Mouse (Mus musculus) thymus, postnatal 36 days (tissue): ENCODE measurements around the gene B830017H08Rik.

Source experiments
- DNase-seq, 2 experiments: peaks; one replicate each; pipeline ENCODE4 v3.0.0; 2022; ENCODE audit warnings: mixed read lengths in 2 of 2

Gene B830017H08Rik

DNA sequence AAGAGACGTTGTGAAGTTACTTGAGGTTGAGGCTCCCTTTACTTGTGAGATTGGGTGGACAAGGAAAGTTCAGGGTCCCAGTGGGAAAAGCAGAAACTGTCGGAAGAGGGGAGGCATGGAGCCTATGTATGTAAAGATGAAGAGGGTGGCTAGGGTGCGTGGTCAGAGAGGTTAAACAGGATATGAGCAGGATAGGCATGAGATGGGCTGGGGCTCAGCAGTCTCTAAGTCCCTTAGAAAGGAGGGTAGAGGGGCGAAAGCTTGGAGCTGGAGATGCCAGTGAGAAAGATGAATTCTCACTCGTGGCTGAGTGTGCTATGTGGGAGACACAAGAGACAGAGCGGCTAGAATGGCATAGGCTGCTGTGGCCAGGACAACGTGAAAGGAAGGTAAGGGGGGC, at the start of gene B830017H08Rik:
Gene B830017H08Rik, plus strand, starts transcription at position 301 of the 400 bp plus-strand sequence.
- DNase-seq: no peak

DNA sequence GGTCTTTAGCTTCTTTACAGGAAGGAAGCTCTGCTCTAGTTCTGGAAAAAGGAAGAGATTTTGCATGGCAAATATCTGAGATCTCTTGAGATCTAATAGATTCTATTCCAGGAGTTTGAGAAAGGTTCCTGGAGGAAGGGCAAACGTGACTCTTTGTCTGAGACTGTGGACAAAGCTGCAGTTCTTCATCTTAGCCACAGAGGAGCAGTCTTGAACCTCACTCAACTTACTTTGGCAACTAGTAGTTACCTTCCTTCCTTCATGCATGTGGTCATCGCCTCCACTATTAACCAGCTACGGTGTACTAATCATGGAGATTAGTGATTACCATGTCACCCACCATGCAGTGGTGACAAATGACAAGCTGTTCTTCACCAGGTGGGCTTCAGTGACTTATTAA, 47.6 kb upstream of the B830017H08Rik start:
- no peak for DNase-seq

DNA sequence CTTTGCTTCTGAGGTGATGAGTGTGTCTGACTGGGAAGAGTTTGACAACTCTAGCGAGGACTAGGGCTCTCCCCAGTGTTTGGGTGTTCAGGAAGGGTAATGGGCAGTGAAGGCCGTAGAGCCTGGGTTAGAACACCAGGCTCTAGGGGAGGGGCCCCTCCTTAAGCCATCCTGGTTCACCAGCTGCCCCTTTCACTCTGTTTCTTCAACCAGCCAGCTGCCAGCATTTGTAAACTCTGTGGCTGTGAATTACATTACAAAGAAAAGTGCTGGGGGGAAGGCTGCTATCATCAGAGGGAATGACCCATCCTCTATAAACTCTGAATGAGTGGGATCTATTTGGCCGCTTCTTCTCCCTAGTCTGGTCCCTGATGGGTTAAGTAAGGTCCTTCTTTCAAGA, 40.2 kb upstream of the B830017H08Rik start:
- no peak for DNase-seq

DNA sequence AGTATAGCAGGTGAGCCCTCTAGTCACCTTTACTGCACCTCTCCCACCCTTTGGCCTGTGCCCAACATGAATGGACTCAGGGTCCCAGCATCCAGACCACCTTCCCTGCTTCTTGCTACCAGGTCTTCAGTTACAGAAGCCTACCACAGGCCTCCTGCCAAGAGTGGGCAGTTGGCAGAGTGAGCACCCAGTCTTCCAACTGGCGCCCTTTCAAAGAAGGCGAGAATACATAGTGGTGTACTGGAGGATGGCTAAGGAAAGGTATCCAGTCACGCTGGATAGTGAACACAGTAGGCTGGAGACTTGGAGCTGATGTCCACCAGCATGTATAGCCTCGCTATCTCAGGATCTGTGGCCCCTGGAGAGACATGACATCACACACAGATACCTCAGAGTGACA, 38.9 kb upstream of the B830017H08Rik start:
- no peak for DNase-seq

DNA sequence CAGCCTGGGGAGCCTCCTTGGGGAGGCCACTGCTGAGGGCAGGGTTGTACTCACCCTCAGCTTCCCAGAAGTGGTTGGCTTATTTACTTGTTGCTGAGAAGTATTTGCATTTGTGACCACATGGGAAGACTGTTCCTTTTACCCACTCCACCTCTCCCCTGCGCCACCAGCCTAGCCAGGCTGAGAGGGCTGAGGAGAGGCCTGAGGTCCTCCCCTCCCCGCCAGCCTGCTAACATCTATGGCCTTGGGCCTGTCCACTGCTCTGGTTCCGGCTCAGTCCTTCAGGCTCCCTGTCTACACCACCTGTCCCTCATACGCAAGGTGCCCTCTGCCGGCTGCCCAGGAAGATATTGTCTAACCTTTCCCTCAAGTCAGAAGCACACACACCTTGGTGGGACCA, 37.3 kb upstream of the B830017H08Rik start:
- DNase-seq: no peak

DNA sequence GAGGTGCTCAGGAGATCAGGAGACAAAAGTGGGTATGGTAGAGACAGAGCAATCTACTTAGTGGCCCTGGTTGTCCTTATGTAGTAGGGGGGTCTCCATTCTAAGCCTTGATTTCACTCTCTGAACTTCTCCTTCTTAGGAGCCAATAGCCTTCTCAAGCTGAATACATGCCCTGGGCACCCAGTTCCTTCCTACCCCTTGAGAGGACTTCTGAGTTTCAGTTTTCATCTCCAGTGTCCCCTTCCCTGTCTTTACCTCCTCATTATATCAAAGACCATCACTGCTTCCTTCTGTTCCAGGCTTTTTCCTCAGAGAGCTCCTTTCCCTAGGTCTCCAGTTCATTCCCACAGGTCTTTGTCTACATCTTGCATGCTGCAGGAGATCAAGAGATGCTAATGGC, 36.4 kb upstream of the B830017H08Rik start:
- DNase-seq: no peak

DNA sequence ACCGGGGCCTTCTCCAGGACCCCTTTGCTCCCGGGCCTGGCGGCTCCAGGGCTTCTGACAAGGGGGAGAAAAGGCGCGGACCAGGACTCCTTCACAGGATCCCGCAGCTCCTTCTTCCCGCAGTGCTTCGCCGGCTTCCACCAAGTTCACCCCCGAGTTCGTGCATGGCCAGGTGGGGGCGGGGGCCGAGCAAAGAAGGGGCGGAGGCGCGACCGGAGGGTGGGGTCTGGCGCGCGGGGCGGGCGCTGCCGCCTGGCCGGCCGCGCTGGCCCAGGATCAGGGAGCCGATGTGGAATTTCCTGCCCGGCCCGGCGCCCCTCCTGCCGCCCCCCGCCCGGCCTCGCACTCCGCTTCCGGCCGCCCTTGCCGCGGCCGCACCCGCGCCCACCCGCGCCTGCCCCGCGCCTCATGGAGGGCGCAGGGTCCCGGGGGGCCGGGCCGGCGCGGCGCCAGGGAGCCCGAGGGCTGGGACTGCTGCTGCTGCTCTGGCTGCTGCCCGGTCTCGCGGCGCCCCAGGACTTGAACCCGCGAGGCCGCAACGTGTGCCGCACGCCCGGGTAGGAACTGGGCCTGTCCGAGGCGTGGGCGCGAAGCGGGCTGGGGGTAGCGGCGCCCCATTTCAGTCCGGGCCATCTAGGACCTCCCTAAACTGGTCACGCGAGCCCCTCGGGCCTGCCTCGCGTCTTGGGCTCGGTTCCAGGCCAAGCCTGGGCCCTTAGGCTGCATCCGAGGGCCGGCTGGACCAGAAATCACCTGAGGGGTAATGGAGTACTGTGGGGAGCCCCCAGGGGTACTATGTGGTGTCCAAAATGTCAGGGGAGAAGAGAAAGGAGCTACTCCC, 35.7 kb upstream of the B830017H08Rik start, which contains the start of gene Scarf2:
Gene Scarf2, plus strand, starts transcription at position 312 of the 841 bp plus-strand sequence.
- DNase-seq: peak in 1 of 2 experiments; percentile 19

DNA sequence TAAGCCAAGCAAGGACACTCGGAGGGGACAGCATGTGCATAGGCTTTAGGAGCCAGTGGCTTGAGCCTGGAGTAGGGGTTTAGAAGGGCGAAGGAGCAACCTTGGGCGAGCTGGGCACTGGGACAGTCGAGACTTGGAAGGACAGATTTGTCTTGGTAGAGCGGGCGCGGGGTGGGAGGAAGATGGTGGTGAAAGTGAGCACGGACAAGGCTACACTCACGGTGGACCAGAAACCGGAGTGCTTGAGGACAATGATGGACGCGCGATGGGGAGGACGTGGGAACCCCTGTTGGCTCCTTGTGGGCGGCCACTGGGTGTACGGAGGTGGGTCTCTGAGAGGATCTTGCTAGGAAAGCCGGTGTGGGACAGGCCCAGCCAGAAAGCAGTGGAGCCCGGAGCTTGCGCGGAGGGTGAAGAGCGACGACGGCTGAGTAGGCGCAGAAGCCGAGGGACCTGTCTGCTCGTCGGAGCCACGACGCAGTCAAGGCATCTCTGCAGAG, 35.1 kb upstream of the B830017H08Rik start:
- DNase-seq: peak in 1 of 2 experiments; percentile 10

DNA sequence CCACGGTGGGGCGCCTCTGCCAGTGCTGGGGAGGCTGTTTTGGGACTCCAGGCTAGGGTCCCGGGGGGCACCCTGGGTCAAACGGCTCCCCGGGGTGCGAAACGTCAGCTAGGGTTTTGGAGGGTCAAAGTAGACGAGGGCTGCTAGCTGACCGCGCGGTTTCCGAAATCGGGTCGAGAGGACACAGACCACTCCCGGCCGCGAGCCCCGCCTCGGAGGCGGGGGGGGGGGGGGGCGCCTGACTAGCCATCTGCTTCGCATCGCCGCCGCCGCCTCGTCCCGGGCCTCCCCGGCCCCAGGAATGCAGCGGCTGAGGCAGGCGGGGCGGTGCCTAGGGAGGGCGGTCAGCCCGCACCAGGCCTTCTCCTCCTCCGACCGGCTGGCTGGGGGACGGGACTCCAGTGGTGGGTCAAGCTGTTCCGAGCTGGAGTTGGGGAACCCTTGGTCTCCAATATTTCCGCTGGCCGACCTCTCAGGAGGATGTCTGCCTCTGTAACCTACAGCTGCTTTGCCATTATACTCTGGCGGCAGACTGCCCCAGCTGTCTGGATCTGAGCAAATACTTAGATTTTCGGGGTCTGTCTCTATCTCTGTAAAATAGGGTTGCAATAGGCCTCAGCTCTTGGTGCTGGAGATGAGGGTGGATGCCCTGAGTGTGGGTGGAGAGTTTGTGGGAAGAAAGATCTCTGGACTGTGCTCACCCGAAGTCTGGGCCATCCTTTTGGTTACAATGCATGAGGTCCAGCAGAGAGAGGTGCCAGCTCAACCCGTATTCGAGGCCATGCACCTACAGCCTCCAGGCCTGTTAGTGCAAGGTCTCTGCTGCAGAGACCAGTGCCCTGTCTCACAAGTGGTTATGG, 34.4 kb upstream of the B830017H08Rik start:
- DNase-seq: peak in 1 of 2 experiments; percentile 7

DNA sequence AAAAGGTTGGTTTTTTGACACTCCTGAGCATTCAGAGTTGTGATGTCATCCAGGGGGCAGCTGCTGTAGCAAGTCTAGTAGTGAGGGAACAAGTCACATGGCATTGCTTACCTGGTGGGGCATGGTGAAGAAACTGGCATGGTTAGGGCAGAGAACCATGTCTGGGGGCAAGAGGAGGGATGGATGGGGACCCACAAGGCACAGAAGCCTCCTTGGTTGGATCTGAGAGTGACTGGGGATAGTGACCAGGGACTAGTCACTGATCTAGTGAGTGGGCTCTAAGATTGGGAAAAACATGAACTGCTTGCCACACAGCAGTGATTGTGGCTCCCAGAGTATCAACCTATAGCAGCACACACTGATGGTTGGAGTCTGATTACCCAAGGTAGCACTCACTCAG, 33.3 kb upstream of the B830017H08Rik start:
- no peak for DNase-seq

DNA sequence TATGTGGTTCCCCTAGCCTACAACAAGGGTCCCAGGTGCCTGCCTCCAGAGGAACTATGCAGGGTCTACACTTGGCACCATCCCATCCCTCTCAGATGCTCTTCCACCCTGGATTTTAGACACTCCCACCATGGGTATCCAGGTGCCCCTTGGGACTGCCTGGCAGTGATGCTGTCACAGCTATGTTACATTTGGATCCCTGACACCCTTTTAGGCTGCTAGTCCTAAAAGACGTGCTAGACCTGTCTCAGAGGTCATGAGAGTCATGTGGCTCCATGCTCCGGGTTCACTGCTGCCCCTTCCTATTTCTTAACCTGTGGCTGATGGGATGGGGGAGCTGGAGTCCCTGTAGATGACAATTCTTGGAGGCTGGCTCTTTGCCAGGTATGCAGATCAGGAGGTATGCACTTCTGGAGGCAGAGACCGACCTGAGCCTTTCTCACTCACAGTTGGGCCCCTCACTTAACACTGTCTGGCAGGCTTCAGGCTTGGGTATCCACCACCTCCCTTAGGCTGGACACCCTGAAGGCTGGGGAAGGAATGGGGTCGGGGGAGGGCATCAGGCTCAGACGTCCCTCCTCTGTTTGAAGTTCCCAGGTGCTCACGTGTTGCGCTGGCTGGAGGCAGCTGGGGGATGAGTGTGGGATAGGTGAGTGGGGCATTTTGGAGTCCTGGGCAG, 31.0 kb upstream of the B830017H08Rik start:
- no peak for DNase-seq

DNA sequence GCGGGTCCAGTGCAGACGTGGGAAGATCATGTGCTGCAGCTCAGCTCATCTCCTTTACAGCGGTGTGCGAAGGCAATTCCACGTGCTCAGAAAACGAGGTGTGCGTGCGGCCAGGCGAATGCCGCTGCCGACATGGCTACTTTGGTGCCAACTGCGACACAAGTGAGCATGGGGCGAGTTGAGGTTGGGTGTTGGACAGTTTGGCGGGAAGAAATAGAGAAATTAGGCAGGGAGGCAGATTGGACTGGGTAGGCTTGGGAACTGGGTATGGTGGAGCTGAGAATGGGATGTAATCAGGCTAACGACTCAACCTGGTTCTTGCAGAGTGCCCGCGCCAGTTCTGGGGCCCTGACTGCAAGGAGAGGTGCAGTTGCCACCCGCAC, 30.5 kb upstream of the B830017H08Rik start:
- DNase-seq: no peak

DNA sequence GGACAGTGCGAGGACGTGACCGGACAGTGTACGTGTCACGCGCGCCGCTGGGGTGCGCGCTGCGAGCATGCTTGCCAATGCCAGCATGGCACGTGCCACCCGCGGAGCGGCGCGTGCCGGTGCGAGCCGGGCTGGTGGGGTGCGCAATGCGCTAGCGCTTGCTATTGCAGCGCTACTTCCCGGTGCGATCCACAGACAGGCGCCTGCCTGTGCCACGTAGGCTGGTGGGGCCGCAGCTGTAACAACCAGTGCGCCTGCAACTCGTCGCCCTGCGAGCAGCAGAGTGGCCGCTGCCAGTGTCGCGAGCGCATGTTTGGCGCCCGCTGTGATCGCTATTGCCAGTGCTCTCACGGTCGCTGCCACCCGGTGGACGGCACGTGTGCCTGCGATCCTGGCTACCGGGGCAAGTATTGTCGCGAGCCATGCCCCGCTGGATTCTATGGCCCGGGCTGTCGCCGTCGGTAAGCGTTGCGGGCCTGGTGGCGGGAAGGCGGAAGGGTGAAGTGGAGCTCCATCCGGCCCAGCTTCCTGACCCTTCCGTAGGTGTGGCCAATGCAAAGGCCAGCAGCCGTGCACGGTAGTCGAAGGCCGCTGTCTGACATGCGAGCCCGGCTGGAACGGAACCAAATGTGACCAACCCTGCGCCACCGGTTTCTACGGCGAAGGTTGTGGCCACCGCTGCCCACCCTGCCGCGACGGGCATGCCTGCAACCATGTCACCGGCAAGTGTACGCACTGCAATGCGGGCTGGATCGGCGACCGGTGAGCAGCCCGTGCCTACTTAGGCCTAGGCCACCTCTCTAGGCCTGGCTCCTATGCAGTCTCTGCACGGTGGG, 29.9 kb upstream of the B830017H08Rik start:
- peak in 1 of 2 experiments; percentile 26 for DNase-seq

DNA sequence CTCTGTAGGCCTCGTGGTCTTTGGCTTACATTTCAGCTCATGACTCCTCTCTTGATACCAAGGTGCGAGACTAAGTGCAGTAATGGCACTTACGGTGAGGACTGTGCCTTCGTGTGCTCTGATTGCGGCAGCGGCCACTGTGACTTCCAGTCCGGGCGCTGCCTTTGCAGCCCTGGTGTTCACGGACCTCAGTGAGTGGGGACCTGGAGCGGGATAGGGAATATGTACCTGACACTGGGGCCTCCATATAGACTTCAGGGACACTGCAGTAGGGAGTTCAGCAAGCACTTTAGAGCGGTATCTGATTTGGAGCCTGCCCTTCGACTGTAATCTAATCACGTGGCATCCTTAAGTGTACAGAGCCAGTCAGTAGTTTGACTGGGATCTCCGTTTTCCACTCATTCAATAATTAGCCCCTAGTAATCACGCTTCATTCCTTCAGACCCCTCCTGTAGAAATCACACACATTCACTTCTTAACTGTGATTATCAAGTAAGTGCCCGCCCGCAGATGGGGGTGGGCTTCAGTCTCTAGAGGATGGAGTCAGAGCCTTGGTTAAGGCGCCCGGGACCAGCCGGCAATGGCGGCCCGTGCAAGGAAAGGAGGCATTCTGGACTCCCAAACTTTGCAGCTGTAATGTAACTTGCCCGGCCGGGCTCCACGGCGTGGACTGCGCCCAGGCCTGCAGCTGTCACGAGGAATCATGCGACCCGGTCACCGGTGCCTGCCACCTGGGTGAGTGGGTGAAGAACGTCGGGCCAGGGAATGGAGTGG, 29.1 kb upstream of the B830017H08Rik start:
- no peak for DNase-seq

DNA sequence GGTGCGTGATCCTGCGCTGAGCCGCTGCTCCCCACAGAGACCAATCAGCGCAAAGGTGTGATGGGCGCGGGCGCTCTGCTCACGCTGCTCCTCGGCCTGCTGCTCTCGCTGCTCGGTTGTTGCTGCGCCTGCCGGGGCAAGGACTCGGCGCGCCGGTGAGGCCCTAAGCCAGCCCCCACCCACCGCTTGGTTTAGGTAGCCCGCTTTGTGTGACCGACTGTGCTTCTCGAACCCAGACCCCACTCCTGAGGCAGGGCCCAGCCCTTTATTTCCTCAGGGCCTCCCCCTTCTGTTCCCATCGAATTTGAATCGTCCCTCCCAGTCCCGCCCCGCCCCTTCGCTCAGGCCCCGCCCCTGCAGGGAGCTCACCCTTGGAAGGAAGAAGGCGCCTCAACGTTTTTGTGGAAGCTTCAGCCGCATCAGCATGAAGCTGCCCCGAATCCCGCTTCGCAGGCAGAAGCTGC, 28.4 kb upstream of the B830017H08Rik start:
- DNase-seq: peak; percentile 35

DNA sequence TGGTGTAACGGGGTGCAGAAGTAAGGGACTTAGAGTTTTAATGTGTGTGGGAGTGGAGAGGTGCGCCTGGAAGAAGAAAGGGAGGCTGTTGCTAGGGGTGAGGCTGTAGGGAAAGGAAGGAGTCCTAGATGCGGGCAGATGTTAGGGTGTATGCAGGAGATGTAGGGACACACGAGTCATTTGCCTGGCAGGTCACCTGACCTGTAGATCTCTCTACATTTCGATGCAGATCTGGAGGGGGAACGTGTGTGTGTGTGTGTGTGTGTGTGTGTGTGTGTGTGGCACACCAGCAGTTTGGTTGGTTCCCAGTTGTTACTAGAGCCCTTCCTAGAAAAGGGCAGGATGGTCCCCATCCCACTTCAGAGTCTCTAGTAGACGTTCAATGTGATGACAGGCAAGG, 27.9 kb upstream of the B830017H08Rik start:
- no peak for DNase-seq

DNA sequence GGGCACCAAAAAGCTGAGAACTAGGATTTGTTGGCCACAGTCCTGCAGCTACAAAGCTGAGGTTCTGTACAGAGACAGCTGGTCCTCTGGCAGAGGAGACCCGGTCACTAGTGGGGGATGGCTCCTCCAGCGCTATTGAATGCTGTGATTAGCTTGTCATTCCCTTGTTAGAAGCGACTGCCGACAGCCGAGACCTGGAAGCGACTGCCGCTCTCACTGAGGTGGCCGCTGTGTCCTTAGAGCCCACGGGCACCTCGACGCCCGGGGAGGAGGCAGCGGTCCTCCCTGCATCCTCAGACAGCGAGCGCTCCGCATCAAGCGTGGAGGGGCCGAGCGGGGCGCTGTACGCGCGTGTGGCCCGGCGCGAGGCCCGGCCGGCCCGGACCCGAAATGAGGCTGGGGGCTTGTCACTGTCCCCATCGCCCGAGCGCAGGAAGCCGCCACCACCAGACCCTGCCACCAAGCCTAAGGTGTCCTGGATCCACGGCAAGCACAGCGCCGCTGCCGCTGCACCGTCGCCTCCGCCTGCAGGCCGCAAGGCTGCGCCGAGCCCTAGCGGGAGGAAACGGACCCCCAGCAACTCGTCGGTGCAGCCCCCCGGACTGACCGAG, 26.2 kb upstream of the B830017H08Rik start:
- DNase-seq: no peak

DNA sequence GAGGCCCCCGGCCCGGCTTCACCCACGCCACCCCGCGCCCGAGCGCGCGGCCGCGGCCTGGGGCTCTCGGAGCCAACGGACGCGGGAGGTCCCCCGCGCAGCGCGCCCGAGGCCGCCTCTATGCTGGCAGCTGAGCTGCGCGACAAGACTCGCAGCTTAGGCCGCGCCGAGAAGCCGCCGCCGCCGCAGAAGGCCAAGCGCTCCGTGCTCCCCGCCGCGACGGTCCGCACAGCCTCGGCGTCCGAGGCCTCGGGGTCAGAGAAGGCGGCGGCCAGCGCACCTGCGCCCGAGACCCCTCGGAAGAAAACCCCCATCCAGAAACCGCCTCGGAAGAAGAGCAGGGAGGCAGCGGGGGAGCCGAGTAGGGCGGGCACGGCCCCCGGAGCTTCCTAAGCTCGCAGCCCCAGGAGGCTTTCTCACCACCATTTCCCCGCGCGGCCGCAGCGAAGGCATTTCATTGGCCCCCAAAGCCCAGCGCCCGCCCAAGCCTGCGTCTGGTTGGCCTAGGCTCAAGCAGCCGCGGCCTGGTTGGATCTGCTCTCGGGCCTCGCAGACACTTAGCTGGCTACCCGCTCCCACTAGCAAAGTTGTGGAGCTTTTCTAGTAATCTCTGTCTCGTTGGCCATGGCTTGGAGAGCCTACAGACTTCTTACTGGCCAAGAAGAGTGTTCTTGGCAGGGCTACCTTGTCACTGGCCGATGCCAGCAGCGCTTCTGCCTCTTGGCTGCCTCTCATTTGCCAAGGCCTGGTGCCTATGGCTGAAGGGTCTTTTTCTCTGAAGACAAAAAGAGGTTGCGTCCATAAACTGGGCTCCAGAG, 25.5 kb upstream of the B830017H08Rik start:
- peak; percentile 91 to 92 for DNase-seq

DNA sequence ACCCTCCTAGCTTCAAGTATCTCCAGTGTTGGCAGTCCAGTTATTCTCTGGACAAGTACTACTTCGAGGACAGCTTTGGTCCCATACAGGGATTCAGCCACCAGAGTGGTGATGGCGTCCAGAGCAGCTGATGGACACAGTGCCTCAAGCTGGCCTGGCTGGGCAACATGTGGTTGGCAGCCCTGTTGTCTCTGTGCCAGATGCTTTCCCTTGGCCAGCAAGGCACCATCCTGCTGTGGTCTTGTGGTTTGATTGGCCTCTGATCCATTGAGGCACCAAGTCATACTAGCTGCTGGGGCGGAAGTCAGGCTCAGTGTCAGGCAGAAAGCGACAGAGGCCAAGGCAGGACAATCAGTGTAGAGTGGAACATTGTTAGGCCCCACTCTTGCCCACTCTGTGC, 23.8 kb upstream of the B830017H08Rik start:
- DNase-seq: no peak

DNA sequence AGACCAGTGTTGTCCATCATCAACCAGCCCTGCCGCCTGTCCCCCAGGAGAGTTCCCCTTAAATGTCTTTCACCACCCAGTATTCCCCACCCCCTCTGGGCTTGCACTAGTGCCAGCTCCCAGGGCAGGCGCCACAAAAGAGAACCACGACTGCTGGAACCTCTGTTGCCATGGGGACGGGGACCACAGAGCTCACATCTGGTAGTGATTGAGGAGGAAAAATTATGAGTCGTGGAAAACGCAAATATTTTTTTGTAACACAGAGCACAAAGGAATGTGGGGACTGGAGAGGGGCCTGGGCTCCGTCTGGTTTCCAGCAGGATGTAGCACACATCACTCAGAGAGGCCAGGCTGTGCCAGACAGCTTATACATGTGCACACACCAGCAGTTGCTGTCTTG, 23.2 kb upstream of the B830017H08Rik start:
- no peak for DNase-seq
